Mouse (Mus musculus): ENCODE results near the gene Smyd3.

Gene Smyd3

GRCm38 (mm10) chr1:179461019-179461814, 56.6 kb downstream of the Smyd3 start:
- in situ Hi-C loops (cut with MboI): no loop called here

- in situ Hi-C loops (cut with MboI): no loop called here
Observed at GRCm38 (mm10) chr1:179458987-179459368, 58.9 kb downstream of the Smyd3 start.

GRCm38 (mm10) chr1:179458236-179458986, 59.4 kb downstream of the Smyd3 start:
- in situ Hi-C loops (cut with MboI): no loop called here

GRCm38 (mm10) chr1:179454600-179454999, 63.2 kb downstream of the Smyd3 start:
- in situ Hi-C loops (cut with MboI): no loop called here

- in situ Hi-C loops (cut with MboI): no loop called here
Observed at GRCm38 (mm10) chr1:179451211-179451610, 66.6 kb downstream of the Smyd3 start.

- in situ Hi-C loops (cut with MboI): no loop called here
Observed at GRCm38 (mm10) chr1:179446845-179447212, 71.0 kb downstream of the Smyd3 start.

GRCm38 (mm10) chr1:179446127-179446844, 71.6 kb downstream of the Smyd3 start:
- in situ Hi-C loops (cut with MboI): no loop called here

- in situ Hi-C loops (cut with MboI): no loop called here
Observed at GRCm38 (mm10) chr1:179443835-179444234, 74.0 kb downstream of the Smyd3 start.

GRCm38 (mm10) chr1:179443423-179443822, 74.4 kb downstream of the Smyd3 start:
- in situ Hi-C loops (cut with MboI): no loop called here

- in situ Hi-C loops (cut with MboI): no loop called here
Observed at GRCm38 (mm10) chr1:179436596-179436995, 81.2 kb downstream of the Smyd3 start.

GRCm38 (mm10) chr1:179434443-179435260, 83.2 kb downstream of the Smyd3 start:
- in situ Hi-C loops (cut with MboI): no loop called here

GRCm38 (mm10) chr1:179433828-179434227, 84.0 kb downstream of the Smyd3 start:
- in situ Hi-C loops (cut with MboI): no loop called here

GRCm38 (mm10) chr1:179433355-179433754, 84.5 kb downstream of the Smyd3 start:
- in situ Hi-C loops (cut with MboI): no loop called here

- in situ Hi-C loops (cut with MboI): no loop called here
Observed at GRCm38 (mm10) chr1:179430077-179430476, 87.8 kb downstream of the Smyd3 start.

GRCm38 (mm10) chr1:179424879-179425472, 92.9 kb downstream of the Smyd3 start:
- in situ Hi-C loops (cut with MboI): no loop called here

- in situ Hi-C loops (cut with MboI): no loop called here
Observed at GRCm38 (mm10) chr1:179419091-179419490, 98.8 kb downstream of the Smyd3 start.

GRCm38 (mm10) chr1:179408086-179408485, 109.8 kb downstream of the Smyd3 start:
- in situ Hi-C loops (cut with MboI): no loop called here

GRCm38 (mm10) chr1:179400835-179401234, 117.0 kb downstream of the Smyd3 start:
- in situ Hi-C loops (cut with MboI): no loop called here

- in situ Hi-C loops (cut with MboI): no loop called here
Observed at GRCm38 (mm10) chr1:179398639-179399038, 119.2 kb downstream of the Smyd3 start.

- in situ Hi-C loops (cut with MboI): no loop called here
Observed at GRCm38 (mm10) chr1:179386237-179386975, 131.4 kb downstream of the Smyd3 start.

- in situ Hi-C loops (cut with MboI): no loop called here
Observed at GRCm38 (mm10) chr1:179385691-179386090, 132.2 kb downstream of the Smyd3 start.
